Mouse (Mus musculus): ENCODE results near the gene Rars. TPM values are rescaled to one million over a fixed set of nuclear protein-coding genes. Genes with fewer than 3 reads are reported as not detected.

Gene Rars
- total RNA-seq, 2 experiments from 2014 or later: 42.4 to 46.8 TPM

DNA sequence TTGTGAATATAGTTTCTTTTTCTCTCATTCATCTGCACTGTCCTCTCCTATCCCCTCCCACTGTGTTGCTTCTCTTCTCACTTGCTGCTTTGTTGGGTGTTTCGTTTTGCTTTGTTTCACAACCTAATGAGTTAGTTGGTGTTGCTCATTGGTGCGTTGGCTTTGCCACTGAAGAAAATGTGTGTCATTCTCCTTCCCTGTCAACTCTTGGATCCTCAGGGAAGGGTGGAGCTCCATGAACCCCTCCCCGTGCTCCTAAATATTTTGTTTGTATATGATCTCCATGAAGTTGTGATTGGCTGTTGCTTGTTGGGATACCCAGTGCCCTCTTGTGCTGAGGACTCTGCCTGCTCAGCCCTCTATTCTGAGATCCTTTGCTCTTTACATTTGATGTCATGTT is 54.0 kb downstream of the Rars start:
- intact Hi-C loops (cut with DNase I): no loop called here
- DNase-seq (ENCODE audit: low spot score in 2 of 2): no peak

DNA sequence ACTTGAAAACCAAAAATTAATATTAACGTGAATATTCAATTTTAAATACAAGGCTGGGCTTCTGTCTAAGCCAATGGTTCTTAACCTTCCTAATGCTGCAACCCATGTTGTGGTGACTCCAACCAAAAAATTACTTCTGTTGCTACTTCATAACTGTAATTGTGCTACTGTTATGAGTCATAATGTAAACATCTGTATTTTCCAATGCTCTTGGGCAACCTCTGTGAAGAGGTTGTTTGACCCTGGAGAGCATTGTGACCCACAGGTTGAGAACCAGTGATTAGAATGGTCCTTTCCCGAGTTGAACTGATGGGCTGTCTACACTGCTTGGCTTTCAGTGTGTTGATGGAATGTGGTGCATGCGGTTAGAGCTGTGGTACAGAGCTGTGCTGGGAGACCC is 57.9 kb downstream of the Rars start:
- intact Hi-C loops (cut with DNase I): no loop called here

DNA sequence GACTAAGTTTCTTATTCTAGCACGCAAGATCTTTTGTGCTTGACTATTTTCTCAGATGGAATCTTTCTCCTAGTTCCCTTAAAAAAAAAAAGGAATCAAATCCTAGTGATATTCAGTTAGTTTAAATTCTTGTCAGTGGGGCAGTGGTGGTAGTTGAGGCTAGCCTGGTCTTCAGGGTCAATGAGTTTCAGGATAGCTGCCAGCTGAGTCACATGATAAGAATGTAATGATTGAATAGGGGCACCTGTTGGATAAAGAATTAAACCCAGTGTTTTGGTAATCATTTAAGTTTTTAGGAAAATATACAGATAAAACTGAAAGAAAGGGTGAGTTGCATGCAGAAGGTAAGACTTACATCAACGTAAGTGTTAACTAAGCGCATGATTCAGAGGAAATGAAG is 58.7 kb downstream of the Rars start:
- no peak for DNase-seq (ENCODE audit: low spot score in 2 of 2)
- intact Hi-C loops (cut with DNase I): no loop called here

More for the DNA sequence above, 57.9 kb downstream of the Rars start:
- no peak for DNase-seq (ENCODE audit: low spot score in 2 of 2)

DNA sequence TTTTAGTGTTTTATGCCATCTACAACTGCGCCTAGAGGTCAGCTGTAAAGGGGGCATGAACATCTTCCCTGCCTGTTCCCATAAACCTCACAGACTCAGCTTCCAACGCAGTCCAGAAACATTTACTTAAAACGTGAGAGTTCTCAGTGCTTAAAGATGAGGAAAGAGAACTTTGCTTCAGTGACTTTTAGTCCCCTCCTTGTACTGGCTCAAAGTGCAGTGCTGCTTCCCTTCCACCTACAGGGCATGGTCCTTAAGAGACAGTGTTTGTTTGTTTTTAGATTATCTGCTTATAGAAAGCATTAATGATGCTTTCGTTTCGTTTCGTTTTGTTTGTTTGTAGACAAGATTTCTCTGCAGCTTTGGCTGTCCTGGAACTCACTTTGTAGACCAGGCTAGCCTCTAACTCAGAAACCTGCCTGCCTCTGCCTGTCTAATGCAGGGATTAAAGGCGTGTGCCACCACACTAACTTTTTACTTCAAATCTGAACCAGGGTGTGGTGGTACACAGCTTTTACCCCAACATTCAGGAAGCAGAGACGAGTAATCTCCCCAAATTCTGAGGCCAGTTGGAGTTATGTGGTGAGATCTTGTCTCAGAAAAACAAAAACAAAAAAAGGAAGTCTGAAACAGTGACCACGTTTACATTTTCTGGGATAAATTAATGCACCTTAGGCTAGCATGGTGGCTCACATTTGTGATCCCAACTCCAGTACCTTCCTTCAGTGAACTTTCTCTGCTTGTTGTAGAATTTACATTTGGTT is 63.4 kb downstream of the Rars start:
- intact Hi-C loops (cut with DNase I): loop anchor here (5.0 kb wide), 1 partner anchor 61 kb away; the partner anchor contains the start of gene Rars
- no peak for DNase-seq (ENCODE audit: low spot score in 2 of 2)

DNA sequence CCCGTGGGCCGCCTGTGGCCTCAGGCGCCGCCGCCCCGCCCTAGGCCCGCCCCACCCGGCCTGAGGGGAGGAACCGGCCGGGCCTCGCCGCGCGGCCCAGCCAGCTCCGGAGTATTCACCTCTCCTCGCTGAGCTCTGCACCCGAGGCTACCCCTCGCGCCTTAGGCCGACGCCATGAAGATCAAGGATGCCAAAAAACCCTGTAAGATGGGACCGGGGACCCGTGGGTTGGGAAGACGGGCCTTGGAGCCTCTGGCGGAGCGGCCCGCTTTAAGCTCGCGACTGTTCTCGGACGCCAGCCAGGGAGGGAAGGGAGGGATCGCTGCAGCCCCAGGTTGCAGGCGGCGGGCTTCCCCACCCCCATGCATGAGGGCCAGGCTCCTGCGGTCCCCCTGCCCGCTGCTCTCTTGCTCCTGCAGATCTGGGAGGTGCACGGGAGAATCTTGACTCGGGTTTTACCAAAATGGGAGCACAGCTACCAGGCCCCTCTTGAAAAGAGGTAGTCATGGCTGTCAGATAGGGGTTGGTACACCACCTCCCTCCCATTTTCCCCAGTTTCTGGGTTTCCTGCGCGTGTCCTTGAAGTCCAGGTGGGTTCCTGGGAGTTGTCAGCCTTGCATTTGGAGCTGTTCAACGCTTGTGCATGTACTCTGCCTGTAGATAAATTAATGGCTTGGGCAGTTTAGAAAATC is 64.4 kb downstream of the Rars start:
- intact Hi-C loops (cut with DNase I): loop anchor here (5.0 kb wide), 1 partner anchor 62 kb away; the partner anchor contains the start of gene Rars
- peak; percentile 76 to 78 for DNase-seq (ENCODE audit: low spot score in 2 of 2)

DNA sequence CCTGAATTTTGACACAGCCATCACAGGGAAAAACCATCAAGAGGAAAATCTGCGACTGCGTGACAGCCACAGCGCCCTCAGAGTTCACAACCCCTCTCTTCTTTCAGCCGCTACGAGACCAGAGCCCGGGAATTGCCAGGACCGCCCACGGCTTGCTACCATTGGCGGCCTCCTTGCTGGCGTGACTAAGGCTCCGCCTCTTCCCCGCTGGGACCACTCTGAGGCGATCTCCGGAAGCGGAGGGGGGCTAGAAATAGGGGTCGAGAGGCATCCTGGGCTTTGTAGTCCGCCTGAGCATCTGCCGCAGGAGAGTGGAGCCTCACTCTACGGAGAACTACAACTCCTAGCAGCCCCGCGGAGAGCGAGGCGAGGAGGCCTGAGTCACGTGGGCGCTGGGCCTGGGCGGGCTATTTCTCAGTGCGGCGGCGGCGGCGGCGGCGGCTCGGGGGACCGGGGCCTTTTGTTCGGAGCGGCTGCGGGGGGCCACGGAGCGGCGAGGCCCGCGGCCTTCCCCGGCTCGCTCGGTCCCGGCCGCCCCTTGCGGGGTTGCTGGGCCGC is 65.0 kb downstream of the Rars start, which contains the start of gene Pank3:
TSS of gene Pank3 (plus strand) at position 297 of the 558 bp plus-strand sequence.
- intact Hi-C loops (cut with DNase I): no loop called here
- DNase-seq (ENCODE audit: low spot score in 2 of 2): peak; percentile 97

DNA sequence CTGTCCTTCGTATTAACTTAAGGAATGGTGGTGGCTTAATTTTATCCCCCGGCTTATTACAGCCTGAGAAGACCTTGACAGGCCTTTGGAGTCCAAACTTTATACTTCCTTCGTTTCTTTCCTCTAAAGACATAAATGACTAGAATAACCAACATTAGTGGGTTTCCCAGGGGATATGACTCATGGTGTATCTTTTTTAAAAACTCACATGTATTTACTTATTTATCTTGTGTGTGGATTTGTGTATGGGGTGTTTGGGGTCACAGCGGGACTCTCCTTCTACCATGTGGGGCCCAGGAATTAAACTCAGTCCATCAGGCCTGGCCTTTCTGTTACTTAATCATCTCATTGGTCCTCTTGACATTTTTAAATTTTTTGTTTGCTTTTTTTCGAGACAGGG is 67.5 kb downstream of the Rars start:
- intact Hi-C loops (cut with DNase I): no loop called here
- no peak for DNase-seq (ENCODE audit: low spot score in 2 of 2)

DNA sequence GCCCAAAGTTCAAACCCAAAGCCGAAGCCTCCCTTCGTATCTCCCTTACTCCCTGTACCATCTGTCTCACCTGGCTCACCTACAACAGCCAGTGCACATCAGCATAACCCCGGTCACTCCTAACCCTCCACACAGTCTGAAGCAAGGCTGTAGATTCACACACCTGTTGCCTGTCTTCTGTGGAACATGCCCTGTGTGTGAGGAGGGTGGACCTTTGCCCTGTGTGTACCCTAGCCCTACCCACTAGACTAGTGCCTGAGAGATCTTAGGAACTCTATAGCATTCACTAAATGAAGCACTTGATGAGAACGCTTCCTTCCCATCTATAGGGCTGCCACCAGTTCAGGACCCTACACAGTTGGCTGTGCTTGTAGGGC is 73.7 kb downstream of the Rars start:
- intact Hi-C loops (cut with DNase I): no loop called here
- DNase-seq (ENCODE audit: low spot score in 2 of 2): no peak

DNA sequence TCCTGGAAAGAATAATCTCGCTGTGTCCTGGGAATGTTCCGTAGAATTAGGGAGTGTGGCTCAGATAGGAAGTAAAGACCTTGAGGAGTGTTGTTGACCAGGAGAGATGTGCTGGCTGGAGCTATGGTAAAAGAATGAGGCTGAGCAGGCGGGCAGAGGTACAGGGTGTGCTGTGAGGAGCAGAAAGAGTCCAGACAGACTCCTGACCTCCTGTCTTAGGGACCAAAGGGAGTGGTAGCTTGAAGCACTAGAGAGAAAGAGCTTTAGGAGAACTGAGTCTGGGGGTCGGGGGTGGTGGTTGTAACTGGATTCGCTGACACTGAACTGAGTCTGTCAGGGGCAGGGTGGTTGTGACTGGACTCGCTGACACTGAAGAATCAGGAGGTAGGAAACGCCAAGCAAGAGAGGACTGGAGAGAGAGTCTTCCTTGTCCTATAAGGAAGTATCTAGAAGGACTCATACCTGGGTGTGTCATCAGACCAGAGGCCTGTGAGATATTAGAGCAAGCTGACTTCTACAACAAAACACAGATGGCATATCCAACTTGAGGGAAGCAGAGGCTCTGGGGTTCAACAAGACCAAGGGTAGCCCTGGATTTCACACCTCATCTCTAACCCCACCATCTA is 74.2 kb downstream of the Rars start:
- no peak for DNase-seq (ENCODE audit: low spot score in 2 of 2)
- intact Hi-C loops (cut with DNase I): no loop called here

Small RNAs within 50 kb of the gene (microRNA-seq; reads per million reads assigned to microRNA genes)
- 6.3 reads per million, percentile 22 among the genes with 10 or more reads in this experiment for gene Mir103-1

Other genes starting within 250 kb of the Rars start
- gene Pank3, start 65.0 kb downstream of the Rars start, total RNA-seq (2021): 10 to 100 TPM; 36.1 to 37.2 TPM
- gene Fbll1, start 35.6 kb downstream of the Rars start, total RNA-seq (2021): 10 to 100 TPM; 40.6 to 49.0 TPM
- gene Wwc1, start 146.0 kb upstream of the Rars start, total RNA-seq (2021): 100 to 1,000 TPM; 124 to 144 TPM